Mouse (Mus musculus): ENCODE measurements around the gene Slc25a42. TPM values are rescaled to one million over a fixed set of nuclear protein-coding genes. Genes with fewer than 3 reads are reported as not detected.

The Slc25a42 gene
- polyA plus RNA-seq, 1 experiment = 7.1 TPM

GRCm38 (mm10) chr8:70166504-70167110 is 45.5 kb downstream of the Slc25a42 start:
- Histone ChIP-seq H3K4me3 (replicated peaks; ENCODE audit: control insufficient read depth, low read depth, low read length) (no peak overlapping the region), H3K4me1 (ENCODE audit: control insufficient read depth, insufficient read depth, low read length) (peaks cover 1% of the 10 kb centered on the region; the same call in 1 of the 2 replicates), H3K27ac (ENCODE audit: control insufficient read depth, insufficient read depth, low read depth, low read length, poor library complexity) (no peak overlapping the region)
- peak; percentile 17; the same call in 1 of the 2 replicates for TF ChIP-seq POLR2A (IDR thresholded peaks at IDR 0.05; ENCODE audit: borderline replicate concordance, control insufficient read depth, low read depth, low read length)
- peak; percentile 91 for TF ChIP-seq CTCF (IDR thresholded peaks at IDR 0.05; ENCODE audit: control insufficient read depth, insufficient read depth, low read length)
- 1% methylated on average over 21 of the region's 21 CpGs for WGBS

- WGBS = 74% methylated on average over 3 of the region's 3 CpGs
- Histone ChIP-seq H3K27ac (ENCODE audit: control insufficient read depth, insufficient read depth, low read depth, low read length, poor library complexity) (no peak overlapping the region), H3K4me3 (replicated peaks; ENCODE audit: control insufficient read depth, low read depth, low read length) (no peak overlapping the region), H3K4me1 (ENCODE audit: control insufficient read depth, insufficient read depth, low read length) (no peaks in the 10 kb centered on the region; the same call in 1 of the 2 replicates)
- no peak for TF ChIP-seq POLR2A (IDR thresholded peaks at IDR 0.05; ENCODE audit: borderline replicate concordance, control insufficient read depth, low read depth, low read length)
- no peak for TF ChIP-seq CTCF (IDR thresholded peaks at IDR 0.05; ENCODE audit: control insufficient read depth, insufficient read depth, low read length)
Observed at GRCm38 (mm10) chr8:70163316-70163715, 48.8 kb downstream of the Slc25a42 start.

- Histone ChIP-seq H3K4me3 (replicated peaks; ENCODE audit: control insufficient read depth, low read depth, low read length) (no peak overlapping the region), H3K4me1 (ENCODE audit: control insufficient read depth, insufficient read depth, low read length) (peaks cover 2% of the 10 kb centered on the region), H3K27ac (ENCODE audit: control insufficient read depth, insufficient read depth, low read depth, low read length, poor library complexity) (no peak overlapping the region)
- TF ChIP-seq POLR2A (IDR thresholded peaks at IDR 0.05; ENCODE audit: borderline replicate concordance, control insufficient read depth, low read depth, low read length) = no peak
- no peak for TF ChIP-seq CTCF (IDR thresholded peaks at IDR 0.05; ENCODE audit: control insufficient read depth, insufficient read depth, low read length)
- WGBS = 25% methylated on average over 13 of the region's 13 CpGs
Observed at GRCm38 (mm10) chr8:70160015-70160414, 52.1 kb downstream of the Slc25a42 start.

DNA sequence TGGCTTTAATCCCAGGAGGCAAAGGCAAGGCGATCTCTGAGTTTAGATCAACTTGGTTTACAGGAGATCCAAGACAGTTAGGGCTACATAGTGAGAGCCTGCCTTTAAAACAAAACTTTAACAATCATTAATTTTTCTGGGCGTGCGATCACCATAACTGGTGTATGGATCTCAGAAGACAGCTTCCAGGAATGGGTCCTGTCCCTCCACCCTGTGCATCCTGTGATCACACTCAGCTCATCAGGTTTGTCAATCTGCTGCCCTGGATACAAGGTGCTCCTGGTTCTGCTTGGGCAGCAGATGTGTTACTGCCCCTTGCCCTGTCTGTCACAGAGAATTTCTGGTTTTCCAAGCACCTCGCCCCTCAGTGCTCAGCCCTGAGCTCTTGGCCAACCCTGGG is 52.9 kb downstream of the Slc25a42 start:
- peaks cover 2% of the 10 kb centered on the region for H3K4me1 ChIP-seq (ENCODE audit: control insufficient read depth, insufficient read depth, low read length)
- 77% methylated on average over 4 of the region's 4 CpGs for WGBS
- H3K27ac ChIP-seq (ENCODE audit: control insufficient read depth, insufficient read depth, low read depth, low read length, poor library complexity) = no peak overlapping the region
- no peak overlapping the region for H3K4me3 ChIP-seq (replicated peaks; ENCODE audit: control insufficient read depth, low read depth, low read length)
- TF ChIP-seq POLR2A (IDR thresholded peaks at IDR 0.05; ENCODE audit: borderline replicate concordance, control insufficient read depth, low read depth, low read length) (no peak), CTCF (IDR thresholded peaks at IDR 0.05; ENCODE audit: control insufficient read depth, insufficient read depth, low read length) (no peak)

GRCm38 (mm10) chr8:70158069-70158853 is 53.8 kb downstream of the Slc25a42 start:
- peak overlapping the region; percentile 27 for H3K27ac ChIP-seq (ENCODE audit: control insufficient read depth, insufficient read depth, low read depth, low read length, poor library complexity)
- peak overlapping the region; percentile 21 for H3K4me3 ChIP-seq (replicated peaks; ENCODE audit: control insufficient read depth, low read depth, low read length)
- TF ChIP-seq CTCF (IDR thresholded peaks at IDR 0.05; ENCODE audit: control insufficient read depth, insufficient read depth, low read length) (no peak), POLR2A (IDR thresholded peaks at IDR 0.05; ENCODE audit: borderline replicate concordance, control insufficient read depth, low read depth, low read length) (no peak)
- WGBS = 4% methylated on average over 40 of the region's 40 CpGs
- H3K4me1 ChIP-seq (ENCODE audit: control insufficient read depth, insufficient read depth, low read length) = peaks cover 2% of the 10 kb centered on the region

DNA sequence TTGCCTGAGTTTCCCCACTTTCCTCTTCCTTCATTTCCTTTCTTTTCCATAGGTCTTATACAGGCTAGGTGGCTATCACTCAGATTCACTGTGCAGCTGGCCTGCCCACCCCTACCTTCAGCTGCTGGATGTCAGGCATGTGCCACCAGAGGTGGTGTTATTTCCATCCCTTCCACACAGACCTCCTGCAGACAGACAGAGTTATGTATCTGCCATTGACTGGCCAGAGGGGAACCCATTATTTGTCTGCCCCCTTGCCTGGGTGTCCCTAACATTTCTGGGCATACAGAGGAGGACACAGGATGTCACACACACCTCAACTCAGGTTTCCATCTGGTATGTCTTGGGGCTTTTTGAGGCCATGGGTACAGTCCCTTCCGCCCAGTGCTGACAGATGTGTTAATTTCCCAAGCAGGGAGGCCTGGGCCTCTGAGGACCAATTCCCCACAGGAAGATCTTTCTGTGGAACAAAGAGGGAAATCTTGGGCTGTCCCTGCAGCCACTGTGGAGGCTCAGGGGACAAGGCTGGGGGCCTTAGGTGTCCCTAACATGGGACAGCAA is 54.8 kb downstream of the Slc25a42 start:
- WGBS = 86% methylated on average over 1 of the region's 1 CpGs
- H3K4me3 ChIP-seq (replicated peaks; ENCODE audit: control insufficient read depth, low read depth, low read length) = no peak overlapping the region
- no peak overlapping the region for H3K27ac ChIP-seq (ENCODE audit: control insufficient read depth, insufficient read depth, low read depth, low read length, poor library complexity)
- peaks cover 3% of the 10 kb centered on the region for H3K4me1 ChIP-seq (ENCODE audit: control insufficient read depth, insufficient read depth, low read length)
- TF ChIP-seq CTCF (IDR thresholded peaks at IDR 0.05; ENCODE audit: control insufficient read depth, insufficient read depth, low read length) (no peak), POLR2A (IDR thresholded peaks at IDR 0.05; ENCODE audit: borderline replicate concordance, control insufficient read depth, low read depth, low read length) (no peak)

DNA sequence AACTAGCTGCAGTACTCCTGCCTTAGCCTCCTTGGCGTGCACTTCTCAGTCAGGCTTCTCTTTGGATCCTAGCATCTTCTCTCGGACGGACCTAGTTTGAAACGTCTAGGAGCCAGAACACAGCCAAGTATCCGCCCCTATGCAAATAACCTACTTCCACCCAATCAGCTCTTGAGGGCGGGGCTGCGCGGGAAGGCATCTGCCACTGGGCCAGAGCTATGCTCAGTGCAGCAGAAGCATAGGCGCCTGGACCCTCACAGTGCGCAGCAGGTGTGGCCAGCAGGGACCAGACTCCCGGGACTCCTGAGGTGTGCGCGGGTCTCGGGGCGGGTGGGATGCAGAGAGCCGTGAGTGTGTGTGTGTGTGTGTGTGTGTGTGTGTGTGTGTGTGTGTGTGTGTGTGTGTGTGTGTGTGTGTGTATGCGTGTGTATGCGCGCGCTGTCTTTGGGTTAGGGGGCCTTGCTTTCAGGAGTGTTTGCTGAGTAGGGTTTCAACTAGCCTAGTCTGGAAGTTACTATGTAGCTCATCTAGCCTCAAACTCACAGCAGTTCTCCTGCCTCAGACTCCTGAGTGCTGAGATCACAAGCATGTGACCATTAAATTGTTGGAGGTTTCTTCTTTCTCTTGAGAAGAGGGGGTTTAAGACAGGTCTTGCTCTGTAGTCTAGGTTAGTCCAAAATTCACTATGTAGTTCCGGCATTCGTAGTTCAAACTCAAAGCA is 59.4 kb downstream of the Slc25a42 start:
- Histone ChIP-seq H3K27ac (ENCODE audit: control insufficient read depth, insufficient read depth, low read depth, low read length, poor library complexity) (no peak overlapping the region), H3K4me3 (replicated peaks; ENCODE audit: control insufficient read depth, low read depth, low read length) (peak overlapping the region; percentile 8), H3K4me1 (ENCODE audit: control insufficient read depth, insufficient read depth, low read length) (peaks cover 4% of the 10 kb centered on the region)
- 18% methylated on average over 22 of the region's 22 CpGs for WGBS
- TF ChIP-seq CTCF (IDR thresholded peaks at IDR 0.05; ENCODE audit: control insufficient read depth, insufficient read depth, low read length) = no peak
- TF ChIP-seq POLR2A (IDR thresholded peaks at IDR 0.05; ENCODE audit: borderline replicate concordance, control insufficient read depth, low read depth, low read length) = peak; percentile 31; the same call in 1 of the 2 replicates

DNA sequence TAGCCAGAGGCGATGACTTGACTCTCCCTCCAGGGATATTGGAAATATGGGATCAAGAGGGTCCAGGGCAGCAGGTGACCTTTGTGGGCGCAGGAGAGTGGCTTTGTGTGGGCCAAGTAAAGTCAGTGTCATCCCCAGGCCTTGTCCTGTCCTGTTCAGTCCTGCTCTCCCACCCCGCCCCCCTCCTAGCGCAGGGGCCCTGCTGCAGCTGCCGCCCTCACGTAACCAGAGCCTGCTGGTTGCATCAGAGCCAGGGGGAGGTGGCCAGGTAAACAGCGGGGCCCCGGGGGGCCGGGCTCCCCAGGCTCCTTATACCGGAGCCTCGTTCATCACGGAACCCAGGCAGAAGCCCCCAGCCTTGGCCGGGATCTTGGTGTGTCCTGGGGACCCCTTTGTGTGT is 61.9 kb downstream of the Slc25a42 start:
- Histone ChIP-seq H3K27ac (ENCODE audit: control insufficient read depth, insufficient read depth, low read depth, low read length, poor library complexity) (no peak overlapping the region), H3K4me1 (ENCODE audit: control insufficient read depth, insufficient read depth, low read length) (peaks cover 2% of the 10 kb centered on the region), H3K4me3 (replicated peaks; ENCODE audit: control insufficient read depth, low read depth, low read length) (no peak overlapping the region)
- 57% methylated on average over 13 of the region's 13 CpGs for WGBS
- no peak for TF ChIP-seq POLR2A (IDR thresholded peaks at IDR 0.05; ENCODE audit: borderline replicate concordance, control insufficient read depth, low read depth, low read length)
- TF ChIP-seq CTCF (IDR thresholded peaks at IDR 0.05; ENCODE audit: control insufficient read depth, insufficient read depth, low read length) = no peak
